Mouse (Mus musculus) gastrocnemius, postnatal 25 days (tissue): ENCODE measurements at regions not wholly inside any gene's neighbourhood (a gene's known extent, or its start where the extent isn't known, plus 50 kb on each side); places are given as distances from the start of the nearest gene placed in this dataset.

Source experiments
- DNase-seq: peaks from one replicate; pipeline ENCODE4 v3.0.0; 2022

DNA sequence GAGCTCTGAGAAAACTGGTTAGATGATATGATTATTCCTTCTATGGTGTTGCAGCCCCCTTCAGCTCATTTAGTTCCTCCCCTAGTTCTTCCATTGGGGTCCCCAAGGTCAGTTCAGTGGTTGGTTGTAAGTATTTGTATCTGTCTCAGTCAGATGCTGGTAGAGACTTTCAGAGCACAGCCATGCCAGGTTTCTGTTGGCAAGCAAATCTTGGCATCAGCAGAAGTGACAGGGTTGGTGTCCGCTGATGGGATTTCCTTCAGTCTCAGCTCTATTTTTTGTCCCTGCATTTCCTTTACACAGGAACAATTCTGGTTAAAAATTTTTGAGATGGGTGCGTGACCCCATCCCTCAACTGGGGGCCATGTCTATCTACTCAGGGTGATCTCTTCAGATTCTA lies 55.3 kb upstream of the Spaca1 start:
- no peak for DNase-seq

DNA sequence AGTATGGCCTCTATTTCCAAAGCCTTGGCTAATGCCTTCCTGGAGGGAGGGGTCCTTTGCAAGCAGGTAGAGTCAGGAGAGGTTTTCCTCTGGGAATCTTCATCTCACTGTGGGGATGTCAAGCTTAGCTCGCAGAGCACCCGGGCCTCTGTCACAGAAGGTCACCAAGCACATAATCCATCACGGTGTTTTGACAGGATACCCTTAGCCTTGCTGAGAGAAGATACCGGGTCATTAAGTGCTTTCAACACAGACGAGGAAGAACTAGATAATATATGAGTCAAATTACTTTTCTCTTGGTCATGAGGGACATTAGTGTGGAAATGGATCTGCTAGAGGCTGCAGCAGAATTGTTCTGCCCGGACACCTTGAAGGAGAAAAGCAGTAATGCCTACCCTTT lies 64.3 kb upstream of the Spaca1 start:
- no peak for DNase-seq

DNA sequence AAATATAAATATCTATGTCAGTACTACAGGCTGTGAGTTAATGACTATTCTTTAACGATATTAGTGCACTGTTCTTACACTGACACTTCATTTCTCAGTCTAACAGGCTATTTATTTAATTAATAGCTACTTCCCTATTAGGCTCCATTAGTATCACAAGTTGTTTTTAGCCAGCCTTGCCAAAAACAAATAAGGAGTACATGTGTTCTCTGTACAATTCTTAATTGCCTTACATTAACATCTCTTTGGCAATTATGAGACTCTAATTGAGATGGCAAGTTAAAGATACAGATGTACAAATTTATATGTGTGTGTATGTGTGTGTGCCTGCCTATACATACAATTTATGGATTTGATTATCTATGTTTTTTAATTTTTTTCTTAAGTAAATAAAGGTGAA lies 67.1 kb upstream of the Spaca1 start:
- DNase-seq: no peak

GRCm38 (mm10) chr4:34122959-34123520 lies 73.0 kb upstream of the Spaca1 start:
- DNase-seq: no peak

- no peak for DNase-seq
Measured at GRCm38 (mm10) chr4:34128224-34128623, 78.2 kb upstream of the Spaca1 start.

GRCm38 (mm10) chr4:34146133-34146867 lies 96.3 kb upstream of the Spaca1 start:
- DNase-seq: no peak

DNA sequence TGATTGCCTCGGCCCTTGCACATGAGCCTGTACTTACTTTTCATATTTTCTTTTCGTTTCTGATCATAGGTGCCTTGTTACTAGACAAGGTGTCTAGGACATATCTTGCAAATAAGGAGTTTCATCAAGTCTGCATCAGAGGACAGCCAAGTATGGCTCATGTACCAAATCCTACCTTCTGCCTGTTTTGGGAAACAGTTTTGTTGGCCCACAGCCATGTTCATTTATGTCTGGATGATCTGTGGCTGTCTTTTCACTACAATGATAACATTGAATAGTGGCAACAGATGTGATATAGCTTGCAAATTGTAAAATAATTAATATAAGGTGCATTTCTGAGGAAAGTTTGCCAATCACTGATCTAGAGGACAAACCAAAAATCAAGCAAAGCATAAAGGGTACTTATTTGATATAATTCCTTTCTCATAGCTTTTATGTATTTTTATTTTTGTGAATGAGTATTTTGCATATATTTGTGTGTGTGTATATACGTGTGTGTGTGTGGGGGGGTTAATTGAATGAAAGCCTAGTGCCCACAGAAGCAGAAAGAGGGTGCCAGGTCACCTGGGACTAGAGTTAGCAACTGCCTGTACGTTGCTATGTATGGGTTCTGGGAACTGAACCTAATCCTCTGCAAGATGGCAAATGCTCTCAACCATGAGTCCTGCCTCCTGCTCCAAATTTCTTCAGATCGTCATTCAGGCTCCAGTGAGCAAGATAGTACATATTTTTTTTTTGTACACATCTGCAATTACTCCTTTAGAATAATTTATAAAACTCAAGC lies 99.2 kb upstream of the Spaca1 start:
- DNase-seq: no peak

DNA sequence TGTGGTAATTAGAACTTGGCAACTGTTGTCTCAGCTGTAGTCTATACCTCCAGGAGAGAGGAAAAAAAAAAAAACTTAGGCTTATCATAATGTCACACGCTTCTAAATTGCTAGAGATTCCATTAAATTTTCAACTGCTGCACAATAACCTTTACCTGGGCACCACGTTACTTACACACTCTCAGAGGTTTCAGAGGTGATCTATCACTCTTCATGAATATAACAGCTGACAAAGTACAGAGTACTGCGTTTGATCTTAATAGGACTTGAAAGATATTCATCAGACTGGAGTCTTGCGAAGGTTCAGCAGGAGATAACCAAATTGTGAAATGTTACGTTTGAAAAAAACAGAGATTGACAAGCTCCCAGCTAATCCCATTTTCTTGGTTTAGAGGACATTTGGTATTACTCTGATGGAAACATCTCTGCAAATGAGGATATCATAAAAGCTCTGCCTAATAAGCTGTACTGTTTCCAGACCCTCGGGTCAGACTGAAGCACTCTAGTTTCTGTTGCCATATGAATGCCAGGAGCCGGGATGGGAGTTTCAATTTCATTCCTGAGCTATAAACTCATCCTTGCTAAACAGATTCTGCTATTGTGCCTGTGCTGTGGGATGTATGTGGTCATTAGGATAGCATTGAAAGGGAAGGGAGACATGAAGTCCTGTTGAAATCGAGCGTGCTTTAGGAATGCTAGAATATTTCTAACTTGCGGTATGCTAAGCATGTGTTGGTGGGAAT lies 101.8 kb upstream of the Spaca1 start:
- no peak for DNase-seq

DNA sequence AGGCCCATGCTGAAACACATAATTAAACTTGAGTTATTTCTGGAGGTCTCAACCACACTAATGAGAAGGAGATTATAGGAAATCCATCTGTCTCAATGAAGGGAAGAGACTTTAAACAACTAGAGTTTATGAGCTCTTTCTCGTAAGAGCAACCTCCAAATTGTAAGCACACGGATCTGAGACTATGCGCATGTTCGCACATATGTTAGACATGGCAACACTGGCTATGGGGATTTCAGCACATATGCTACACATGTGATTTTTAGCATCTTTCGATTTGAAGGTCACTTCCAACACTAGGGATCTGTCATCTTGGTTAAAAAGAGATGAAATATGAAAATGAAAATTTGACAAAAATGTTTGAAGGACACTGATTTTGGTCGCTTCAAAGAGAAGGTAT lies 105.5 kb upstream of the Spaca1 start:
- no peak for DNase-seq

DNA sequence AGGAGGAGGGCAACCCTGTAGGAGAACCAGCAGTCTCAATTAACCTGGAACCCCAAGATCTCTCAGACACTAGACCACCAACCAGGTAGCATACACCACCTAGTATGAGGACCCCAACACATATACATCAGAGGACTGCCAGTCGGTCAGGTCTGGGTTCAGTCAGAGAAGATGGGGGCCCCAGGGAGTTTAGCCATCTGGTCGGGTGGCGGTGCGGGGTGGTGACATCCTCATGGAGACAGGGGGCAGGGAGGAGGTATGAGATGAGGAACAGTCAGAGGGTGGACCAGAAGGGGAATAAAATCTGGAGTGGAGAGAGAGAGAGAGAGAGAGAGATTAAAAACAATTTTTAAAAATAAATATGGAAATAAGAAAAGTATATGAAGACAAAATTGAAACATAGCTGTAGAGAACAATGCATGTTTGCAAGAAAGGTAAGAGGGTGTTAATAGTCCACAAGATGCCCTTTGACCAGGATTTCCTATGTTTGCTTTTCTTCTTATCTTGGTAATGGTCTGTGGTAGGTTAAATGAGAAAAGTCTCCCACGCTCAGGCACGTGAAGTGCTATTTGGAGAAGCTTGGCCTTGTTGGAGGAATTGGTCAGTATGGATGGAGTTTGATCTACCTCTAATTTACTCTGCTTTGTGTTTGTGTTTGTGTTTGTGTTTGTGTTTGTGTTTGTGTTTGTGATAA lies 108.0 kb upstream of the Spaca1 start:
- DNase-seq: no peak

DNA sequence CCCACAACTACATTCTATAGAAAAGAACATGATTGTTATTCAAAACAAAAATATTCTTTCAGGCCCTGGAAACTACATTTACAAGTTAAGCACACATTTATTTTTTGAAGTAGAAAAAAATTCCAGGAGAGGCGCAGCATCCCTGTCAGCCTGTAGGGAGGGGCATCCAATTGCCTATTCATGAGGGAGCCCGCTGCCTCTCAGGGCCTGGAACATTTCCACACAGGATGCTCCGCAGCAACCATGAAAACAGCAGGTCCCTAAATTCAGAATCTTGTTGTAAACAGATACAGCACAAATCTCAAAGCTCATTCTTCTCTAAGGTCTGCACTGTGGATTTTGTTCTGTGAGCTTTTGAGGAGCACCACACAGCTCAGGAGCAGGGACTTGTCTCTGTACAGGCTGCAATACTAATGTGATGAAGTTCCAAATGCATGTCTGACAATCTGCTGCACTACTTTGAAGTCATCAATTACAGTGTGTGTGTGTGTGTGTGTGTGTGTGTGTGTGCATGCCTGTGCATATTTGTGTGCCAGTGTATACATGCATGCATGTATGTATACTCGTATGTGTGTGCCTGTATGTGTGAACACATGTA lies 121.4 kb upstream of the Spaca1 start:
- DNase-seq: no peak

GRCm38 (mm10) chr4:34172000-34172399 lies 122.0 kb upstream of the Spaca1 start:
- no peak for DNase-seq

DNA sequence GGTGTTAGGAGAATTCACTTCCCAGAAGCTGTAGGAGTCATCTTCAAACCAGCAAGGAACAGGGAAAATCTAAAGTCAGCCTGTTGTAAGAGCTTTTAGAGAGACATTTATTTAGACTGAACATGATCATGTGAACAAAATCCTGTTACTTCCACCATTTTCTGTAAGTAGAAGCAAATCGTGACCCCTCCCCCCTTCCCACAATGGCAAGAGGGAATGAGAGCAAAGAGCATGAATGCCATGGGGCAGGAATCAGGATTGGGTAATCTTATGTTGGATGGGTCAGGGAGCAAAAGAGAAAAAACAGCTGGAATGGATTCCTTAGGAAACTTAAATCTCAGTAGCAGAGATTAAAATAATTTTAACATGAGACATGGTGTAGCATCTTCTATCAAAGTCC lies 127.4 kb upstream of the Spaca1 start:
- no peak for DNase-seq

DNA sequence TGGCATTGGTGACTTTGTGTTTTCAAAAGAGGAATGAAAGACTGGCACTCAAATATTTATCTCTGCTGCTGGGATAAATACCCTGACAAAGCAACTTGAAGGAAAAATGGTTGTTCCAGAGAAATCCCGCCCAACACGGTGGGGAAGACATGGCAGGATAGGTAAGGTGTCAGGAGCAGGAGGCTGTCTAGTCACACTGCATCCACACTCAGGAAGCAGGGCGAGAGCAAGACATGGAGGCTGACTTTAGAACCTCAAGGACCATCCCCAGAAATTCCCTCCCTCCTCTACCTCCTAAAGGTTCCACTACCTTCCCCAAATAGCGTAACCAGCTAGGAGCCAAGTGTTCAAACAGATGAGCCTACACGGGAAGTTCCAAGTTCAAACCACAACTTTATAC lies 136.5 kb upstream of the Spaca1 start:
- no peak for DNase-seq

DNA sequence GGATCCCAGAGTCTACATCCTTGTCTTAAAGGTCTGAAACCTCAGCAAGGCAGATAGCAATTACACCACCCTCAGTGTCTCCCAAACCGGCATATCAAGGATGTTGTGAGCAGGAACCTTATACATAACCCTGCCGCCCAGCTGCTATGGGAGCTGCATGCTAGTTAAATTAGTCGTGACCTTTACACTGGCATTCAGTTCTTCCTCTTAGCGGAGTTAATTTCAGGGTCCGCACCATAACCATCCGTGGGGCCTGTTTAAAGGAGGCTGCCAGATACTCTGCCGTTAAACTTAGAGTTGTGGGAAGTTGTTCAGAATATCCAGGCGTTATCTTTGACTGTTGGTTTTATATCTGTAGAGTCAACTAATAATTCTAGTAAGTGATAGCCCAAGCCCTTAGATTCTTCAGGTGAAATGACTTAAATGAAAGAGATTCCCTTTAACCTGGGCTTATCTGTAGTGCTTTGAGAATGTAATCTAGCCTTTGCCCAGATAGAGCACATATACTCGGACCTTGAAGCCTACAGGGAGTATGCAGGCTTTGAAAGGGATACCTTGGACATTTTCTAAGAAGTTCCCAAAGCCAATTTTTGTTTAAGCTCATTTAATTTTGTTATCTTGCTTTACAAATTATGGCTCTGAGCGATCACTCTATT lies 153.3 kb upstream of the Spaca1 start:
- no peak for DNase-seq

GRCm38 (mm10) chr4:34209179-34209896 lies 159.3 kb upstream of the Spaca1 start:
- no peak for DNase-seq

DNA sequence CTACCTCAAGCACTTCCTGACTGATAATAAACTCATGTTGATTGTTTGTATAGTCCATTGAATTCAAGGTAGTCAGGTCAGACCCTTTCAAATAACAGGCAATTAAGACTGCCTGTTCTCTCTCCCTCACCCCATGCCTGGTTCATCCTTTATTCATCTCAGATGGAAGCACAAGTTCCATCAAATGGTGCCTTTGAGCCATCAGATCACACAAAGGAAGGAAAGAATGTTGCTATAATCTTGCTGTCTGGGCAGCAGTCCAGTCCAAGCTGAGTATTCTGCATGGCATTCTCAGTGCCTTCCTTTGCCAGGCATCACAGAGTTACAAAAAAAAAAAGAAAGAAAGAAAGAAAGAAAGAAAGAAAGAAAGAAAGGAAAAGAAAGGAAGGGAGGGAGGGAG lies 163.7 kb upstream of the Spaca1 start:
- DNase-seq: no peak

DNA sequence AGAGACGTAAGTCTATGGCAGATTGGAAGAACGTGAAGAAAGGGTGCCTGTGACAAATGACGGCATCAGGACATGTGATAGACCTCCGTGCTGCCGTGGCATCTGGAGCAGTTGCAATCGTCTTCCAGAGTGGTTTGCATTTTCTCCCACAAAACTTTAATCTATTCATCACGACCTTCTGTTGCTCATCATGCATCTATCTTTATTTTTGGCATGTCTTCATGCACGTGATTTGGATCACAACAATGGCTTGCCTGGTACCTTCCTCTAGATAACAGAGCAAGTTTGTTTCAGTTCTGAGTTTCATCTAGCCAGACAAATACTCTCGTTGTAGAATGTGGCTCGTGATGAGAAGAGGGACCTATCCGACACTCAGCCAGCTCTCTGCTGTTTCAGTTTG lies 164.4 kb upstream of the Spaca1 start:
- DNase-seq: no peak

GRCm38 (mm10) chr4:34221915-34222314 lies 171.9 kb upstream of the Spaca1 start:
- no peak for DNase-seq

DNA sequence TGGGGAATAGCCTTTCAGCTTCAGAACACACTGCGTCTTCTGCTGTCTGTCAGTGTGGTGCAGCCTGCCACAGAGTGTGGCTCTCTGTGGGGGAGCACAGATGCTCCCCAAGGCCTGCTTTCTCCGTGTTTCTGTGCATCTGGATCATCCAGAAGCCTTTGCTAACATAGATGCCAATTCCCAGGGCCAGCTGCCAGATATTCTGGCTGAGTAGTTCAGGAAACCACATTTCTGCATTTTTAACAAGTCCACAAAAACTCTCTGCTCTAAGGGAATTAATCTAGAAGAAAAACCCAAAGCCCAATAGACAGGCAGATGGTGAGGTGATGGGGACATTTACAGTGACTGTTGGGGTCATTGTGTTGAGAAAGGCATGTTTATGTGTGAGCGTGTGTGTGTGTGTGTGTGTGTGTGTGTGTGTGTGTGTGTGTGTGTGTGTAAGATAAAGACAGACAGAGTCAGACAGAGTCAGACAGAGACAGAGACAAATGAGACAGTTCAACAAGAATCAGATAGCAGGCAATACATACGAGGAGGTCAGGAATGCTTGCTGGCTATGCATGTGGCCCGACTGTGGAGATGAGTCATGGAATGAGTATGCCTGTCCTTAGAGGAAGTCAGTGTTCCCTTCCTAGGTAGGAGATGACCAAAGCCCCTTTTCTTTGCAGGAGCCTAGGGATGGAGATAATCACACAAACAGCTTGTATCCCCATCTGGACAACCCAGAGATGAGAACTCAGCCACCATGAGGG lies 176.3 kb upstream of the Spaca1 start:
- no peak for DNase-seq
